Mouse (Mus musculus) liver, embryonic 16.5 days (tissue): Measurements from ENCODE around the gene Zfp143. TPM values are rescaled to one million over a fixed set of nuclear protein-coding genes. Genes with fewer than 3 reads are reported as not detected.
"Not testable (repeated sequence)": the region's sequence is repeated elsewhere in the genome, so short reads cannot be mapped to it uniquely, and the experiment has no call there.

ENCODE experiments used
- ATAC-seq: fragments of 200-750 bp; cut with Nextera tagmentation; 2 replicates; pipeline ENCODE4 v1.8.0; 2017; ENCODE audit warnings: low read depth, mild to moderate bottlenecking, moderate number of reproducible peaks, moderate library complexity
- H3K27ac ChIP-seq: fragments of 300-500 bp; sonication (generic); 2 replicates; pipeline ENCODE4 v1.5.1; 2014; ENCODE audit warnings: mild to moderate bottlenecking, low read length
- H3K27me3 ChIP-seq: fragments of 300-500 bp; sonication (generic); 2 replicates; pipeline ENCODE4 v1.6.1; 2014; ENCODE audit warnings: low read depth, low read length, mixed read lengths; ENCODE audit not compliant: control insufficient read depth, insufficient read depth
- H3K36me3 ChIP-seq: fragments of 300-500 bp; sonication (generic); 2 replicates; pipeline ENCODE4 v1.6.1; 2014; ENCODE audit warnings: mild to moderate bottlenecking; ENCODE audit not compliant: control insufficient read depth, insufficient read depth
- H3K4me1 ChIP-seq: fragments of 300-500 bp; sonication (generic); 2 replicates; pipeline ENCODE4 v1.6.1; 2014; ENCODE audit warnings: low read depth, low read length, mixed read lengths; ENCODE audit not compliant: control insufficient read depth
- H3K4me2 ChIP-seq: fragments of 300-500 bp; sonication (generic); 2 replicates; pipeline ENCODE4 v1.6.1; 2014; ENCODE audit warnings: low read depth, low read length, mixed read lengths
- H3K4me3 ChIP-seq: fragments of 300-500 bp; sonication (generic); 2 replicates; pipeline ENCODE4 v1.5.1; 2014; ENCODE audit warnings: low read depth, mild to moderate bottlenecking, low read length
- H3K9ac ChIP-seq: fragments of 300-500 bp; sonication (generic); 2 replicates; pipeline ENCODE4 v1.6.1; 2014; ENCODE audit warnings: low read depth, low read length
- H3K9me3 ChIP-seq: fragments of 300-500 bp; sonication (generic); replicated peaks from 2 replicates; pipeline ENCODE4 v1.6.1; 2016; ENCODE audit warnings: low read length; ENCODE audit not compliant: control insufficient read depth
- WGBS: fragments of 180-500 bp; shearing (Covaris S2); extraction: QIAGEN DNeasy Blood & Tissue Kit; methylation state at CpG from one replicate; pipeline ENCODE4 v1.1.7; 2014; ENCODE audit not compliant: insufficient replicate concordance; 5-methylcytosine and 5-hydroxymethylcytosine counted together
- polyA plus RNA-seq: library from polyadenylated mRNA; unstranded; fragments of >200 nt; fragmentation: Nextera tagmentation; extraction: Ambion mirVana; gene quantifications from 2 replicates; pipeline ENCODE4 v1.2.1, GENCODE M21; 2015

Zfp143 gene
- polyA plus RNA-seq, 1 experiment from 2014 or later = 9.4 TPM

DNA sequence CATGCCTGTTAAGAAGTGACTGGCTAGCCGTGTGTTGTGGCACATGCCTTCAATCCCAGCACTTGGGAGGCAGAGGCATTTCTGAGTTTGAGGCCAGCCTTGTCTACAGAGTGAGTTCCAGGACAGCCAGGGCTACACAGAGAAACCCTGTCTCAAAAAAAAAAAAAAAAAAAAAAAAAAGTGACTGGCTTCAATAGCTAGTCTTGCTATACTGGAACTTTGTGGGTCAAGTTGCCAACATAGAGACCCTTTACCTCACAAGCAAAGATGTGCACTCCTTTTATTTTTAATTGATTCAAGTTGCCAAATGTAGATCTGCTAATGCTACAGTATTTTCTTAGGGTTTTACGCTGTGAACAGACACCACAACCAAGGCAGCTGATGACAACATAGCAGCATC is 3.3 kb upstream of the Zfp143 start:
- not testable (repeated sequence) for H3K27ac ChIP-seq, H3K4me3 ChIP-seq, ATAC-seq, H3K9me3 ChIP-seq, H3K4me1 ChIP-seq, H3K9ac ChIP-seq, H3K4me2 ChIP-seq, H3K27me3 ChIP-seq
- 90% methylated on average over 2 of the region's 2 CpGs for WGBS
- peaks cover 16% of the 10 kb centered on the region for H3K36me3 ChIP-seq

DNA sequence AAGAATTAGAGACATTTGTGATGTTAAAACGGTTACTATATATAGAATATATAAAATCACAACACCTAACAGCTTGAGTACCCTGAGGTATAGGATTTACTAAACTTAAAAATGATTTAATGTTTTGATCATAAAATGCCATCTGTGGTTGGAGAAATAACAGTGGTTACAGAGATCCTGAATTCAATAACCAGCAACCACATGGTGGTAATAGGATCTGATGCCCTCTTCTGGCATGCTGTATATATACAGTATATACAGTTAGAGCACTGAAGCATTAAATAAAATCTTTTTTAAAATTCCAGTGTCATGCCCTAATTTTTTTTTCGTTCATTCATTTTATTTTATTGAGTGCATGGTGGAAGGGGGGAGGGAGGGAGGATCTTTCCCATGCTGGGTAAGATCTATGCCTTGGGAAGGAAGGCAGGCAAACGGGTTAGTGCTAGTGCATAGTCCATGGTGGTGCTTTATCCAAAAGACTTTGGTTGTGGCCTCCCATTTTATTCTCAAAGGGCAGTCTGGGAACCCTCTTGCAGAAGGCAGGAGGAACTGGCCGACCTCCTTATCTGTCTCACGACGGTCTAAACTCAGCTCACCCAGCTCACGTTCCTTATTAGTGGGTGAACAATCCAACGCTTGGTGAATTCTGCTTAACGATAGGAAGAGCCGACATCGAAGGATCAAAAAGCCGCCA is 1.8 kb upstream of the Zfp143 start:
- Histone ChIP-seq H3K27ac (0 out of 2 replicates have a peak overlapping the region, but pooled peaks have one; percentile 8), H3K36me3 (peaks cover 4% of the 10 kb centered on the region), H3K4me2 (peak overlapping the region; percentile 79), H3K27me3 (no peaks in the 10 kb centered on the region), H3K9me3 (no peaks in the 10 kb centered on the region), H3K4me1 (peaks cover 23% of the 10 kb centered on the region), H3K4me3 (no peak overlapping the region), H3K9ac (no peak overlapping the region)
- WGBS = 57% methylated on average over 12 of the region's 12 CpGs
- ATAC-seq = no peak

DNA sequence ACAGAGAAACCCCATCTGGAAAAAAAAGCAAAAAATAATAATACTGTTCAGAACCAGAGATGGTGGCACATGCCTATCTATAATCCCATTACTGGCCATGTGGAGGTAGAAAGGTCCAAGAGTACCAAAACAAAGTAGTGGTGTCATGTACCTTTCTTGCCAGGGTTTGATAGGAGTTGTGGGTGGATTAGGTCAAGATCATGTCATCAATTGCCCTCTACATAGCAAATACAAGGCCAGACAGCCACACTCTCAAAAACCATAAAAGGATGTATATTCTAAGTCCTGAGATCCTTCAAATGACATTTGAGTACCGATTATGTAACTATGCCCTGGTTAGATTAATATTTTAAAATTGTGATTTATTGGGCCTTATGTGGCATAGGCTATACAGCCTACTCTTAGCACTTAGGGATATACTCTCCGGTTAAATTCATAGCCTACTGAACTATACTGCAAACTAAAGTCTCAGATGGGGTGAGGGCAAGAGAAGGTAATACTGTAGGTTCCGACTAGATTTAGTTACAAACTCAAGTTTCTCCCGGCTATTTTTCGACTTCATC is 830 bp upstream of the Zfp143 start:
- Histone ChIP-seq H3K27me3 (no peaks in the 10 kb centered on the region), H3K9me3 (no peaks in the 10 kb centered on the region), H3K4me3 (peak overlapping the region; percentile 91), H3K27ac (peak overlapping the region; percentile 98), H3K4me1 (peaks cover 24% of the 10 kb centered on the region), H3K9ac (peak overlapping the region; percentile 98), H3K4me2 (peak overlapping the region; percentile 79), H3K36me3 (peaks cover 2% of the 10 kb centered on the region)
- WGBS = 9% methylated on average over 5 of the region's 5 CpGs
- no peak for ATAC-seq

DNA sequence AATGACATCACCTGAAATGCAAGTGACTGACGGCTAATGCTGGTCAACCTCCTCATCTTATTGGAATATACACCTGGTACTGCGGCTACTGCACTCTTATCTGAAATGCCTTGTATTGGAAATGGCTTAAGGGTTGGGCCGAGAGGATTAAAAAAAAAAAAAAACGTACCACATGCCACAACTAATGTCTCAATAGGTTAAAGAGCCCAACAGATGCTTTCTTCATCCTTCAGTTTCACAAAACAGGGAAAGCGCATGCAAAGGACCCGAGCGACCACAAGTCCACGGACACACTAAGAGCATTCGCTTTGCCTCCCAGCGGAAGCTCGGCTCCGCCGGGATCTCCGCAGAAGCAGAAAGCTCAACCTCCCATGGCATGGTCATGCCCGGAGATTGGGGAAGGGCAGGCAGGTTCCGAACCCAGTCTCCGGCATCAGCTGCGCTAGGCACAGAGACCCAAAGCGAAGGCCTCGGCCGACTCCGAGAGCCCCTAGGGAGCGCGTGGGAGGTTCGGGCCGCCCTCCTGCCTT is 283 bp upstream of the Zfp143 start:
- Histone ChIP-seq H3K4me2 (peak overlapping the region; percentile 79), H3K27me3 (no peaks in the 10 kb centered on the region), H3K4me1 (peaks cover 24% of the 10 kb centered on the region), H3K4me3 (peak overlapping the region; percentile 91), H3K27ac (peak overlapping the region; percentile 98), H3K36me3 (peaks cover 2% of the 10 kb centered on the region), H3K9me3 (no peaks in the 10 kb centered on the region), H3K9ac (peak overlapping the region; percentile 98)
- ATAC-seq = peak; percentile 1
- WGBS = under 1% methylated on average over 26 of the region's 26 CpGs

DNA sequence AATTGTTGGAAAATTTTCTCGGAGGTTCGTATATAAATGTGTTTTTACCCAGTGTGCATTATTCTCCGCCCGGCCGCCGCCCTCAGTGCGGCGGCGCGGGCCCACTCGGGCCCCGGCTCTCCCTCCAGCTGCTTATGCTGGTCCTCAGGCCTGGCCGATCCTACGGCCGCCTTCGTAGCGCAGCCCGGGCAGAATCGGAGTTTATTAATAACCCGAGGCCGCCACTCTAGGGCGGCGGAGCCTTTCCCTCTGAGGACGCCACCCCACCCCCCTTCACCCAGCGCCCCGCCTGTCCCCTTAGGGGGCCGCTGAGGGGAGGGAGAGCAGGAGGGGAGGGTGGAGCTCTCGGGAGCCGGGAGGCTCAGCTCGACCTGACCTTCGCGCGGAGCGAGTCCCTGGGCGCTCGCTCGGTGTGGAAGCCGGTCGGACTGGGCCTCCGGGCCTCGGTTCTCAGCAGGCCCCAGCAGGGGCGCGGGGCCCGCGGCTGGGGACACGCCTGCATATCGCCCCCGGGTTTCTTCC is 796 bp downstream of the Zfp143 start:
- H3K9me3 ChIP-seq = no peaks in the 10 kb centered on the region
- no peaks in the 10 kb centered on the region; the same call in 1 of the 2 replicates for H3K36me3 ChIP-seq
- peak overlapping the region; percentile 85 for H3K4me3 ChIP-seq
- H3K4me2 ChIP-seq = peak overlapping the region; percentile 63
- WGBS = under 1% methylated on average over 47 of the region's 48 CpGs
- H3K4me1 ChIP-seq = peaks cover 24% of the 10 kb centered on the region
- H3K9ac ChIP-seq = peak overlapping the region; percentile 92
- H3K27me3 ChIP-seq = no peaks in the 10 kb centered on the region
- H3K27ac ChIP-seq = peak overlapping the region; percentile 100
- ATAC-seq = peak; percentile 78

DNA sequence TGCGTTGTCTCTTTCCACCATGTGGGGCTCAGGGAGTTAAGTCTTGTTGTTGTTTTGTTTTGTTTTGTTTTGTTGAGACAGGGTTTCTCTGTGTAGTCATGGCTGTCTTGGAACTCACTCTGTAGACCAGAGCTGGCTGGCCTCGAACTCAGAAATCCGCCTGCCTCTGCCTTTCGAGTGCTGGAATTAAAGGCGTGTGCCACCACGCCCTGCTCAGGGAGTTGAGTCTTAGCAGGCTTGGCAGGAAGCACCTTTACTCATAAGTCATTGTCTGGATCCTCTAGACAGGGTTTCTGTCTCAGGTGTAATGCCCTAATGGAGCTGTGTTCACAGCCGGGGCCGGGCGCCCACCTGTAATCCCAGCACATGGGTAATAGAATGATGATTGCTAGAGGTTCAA is 2.7 kb downstream of the Zfp143 start:
- Histone ChIP-seq H3K4me3 (no peak overlapping the region), H3K36me3 (no peaks in the 10 kb centered on the region), H3K9me3 (no peaks in the 10 kb centered on the region), H3K4me2 (peak overlapping the region; percentile 63; the same call in 1 of the 2 replicates), H3K9ac (no peak overlapping the region), H3K27ac (no peak overlapping the region), H3K4me1 (peaks cover 24% of the 10 kb centered on the region), H3K27me3 (no peaks in the 10 kb centered on the region)
- WGBS = 87% methylated on average over 9 of the region's 9 CpGs
- no peak for ATAC-seq

DNA sequence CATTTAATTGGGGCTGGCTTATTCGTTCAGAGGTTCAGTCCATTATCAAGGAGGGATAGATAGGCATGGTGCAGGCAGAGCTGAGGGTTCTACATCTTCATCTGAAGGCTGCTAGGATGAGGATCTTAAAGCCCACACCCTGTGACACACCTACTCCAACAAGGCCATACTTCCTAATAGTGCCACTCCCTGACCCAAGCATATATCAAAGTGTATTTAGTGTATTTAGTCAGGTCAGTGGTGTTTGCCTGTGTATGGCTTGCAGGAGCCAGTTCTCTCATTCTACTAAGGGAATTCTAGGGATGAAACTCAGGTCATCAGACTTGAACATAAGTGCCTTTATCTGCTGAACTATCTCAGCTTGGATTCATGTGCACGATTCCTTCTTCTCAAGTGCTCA is 8.1 kb downstream of the Zfp143 start:
- Histone ChIP-seq H3K27me3 (no peaks in the 10 kb centered on the region), H3K9ac (no peak overlapping the region), H3K4me2 (no peak overlapping the region), H3K36me3 (peaks cover 24% of the 10 kb centered on the region), H3K4me3 (no peak overlapping the region), H3K4me1 (peaks cover 3% of the 10 kb centered on the region), H3K9me3 (no peaks in the 10 kb centered on the region), H3K27ac (no peak overlapping the region)
- WGBS = 74% methylated on average over 2 of the region's 2 CpGs
- ATAC-seq = no peak

DNA sequence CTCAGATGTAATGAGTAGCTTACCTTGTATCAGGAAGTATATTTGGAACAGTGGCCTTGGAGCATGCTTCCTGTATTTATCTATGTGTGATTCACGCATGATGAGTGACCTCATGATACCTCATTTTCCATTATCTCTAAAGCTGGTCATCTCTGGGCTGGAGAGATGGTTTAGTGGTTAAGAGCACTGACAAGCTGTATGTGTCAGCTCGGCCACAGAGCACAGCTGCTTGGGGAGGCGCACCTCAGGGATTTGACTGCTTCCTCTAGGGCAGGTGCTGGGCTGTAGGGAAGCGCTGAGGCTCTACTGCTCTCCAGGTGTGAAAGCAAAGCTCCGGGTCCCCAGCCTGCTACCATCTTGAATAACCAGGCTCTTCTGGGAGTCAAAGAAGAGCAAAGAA is 17.2 kb downstream of the Zfp143 start:
- H3K27ac ChIP-seq = no peak overlapping the region
- no peak for ATAC-seq
- no peak overlapping the region for H3K9ac ChIP-seq
- H3K4me1 ChIP-seq = no peaks in the 10 kb centered on the region
- no peaks in the 10 kb centered on the region for H3K9me3 ChIP-seq
- H3K4me2 ChIP-seq = no peak overlapping the region
- no peaks in the 10 kb centered on the region for H3K27me3 ChIP-seq
- H3K36me3 ChIP-seq = peaks cover 80% of the 10 kb centered on the region
- no peak overlapping the region for H3K4me3 ChIP-seq
- WGBS = 73% methylated on average over 5 of the region's 5 CpGs
